Mouse (Mus musculus) gastrocnemius, postnatal 14 days (tissue): ENCODE measurements at regions not wholly inside any gene's neighbourhood (a gene's known extent, or its start where the extent isn't known, plus 50 kb on each side); places are given as distances from the start of the nearest gene placed in this dataset.

ENCODE experiments used
- DNase-seq: peaks from one replicate; pipeline ENCODE4 v3.0.0; 2021; ENCODE audit warnings: mixed read lengths
- intact Hi-C: fragments of 180-260 bp; cut with DNase I; formaldehyde crosslinking; loops from one replicate; pipeline ENCODE4 v1.15.1; 2025; ENCODE audit warnings: low total_unique reads

DNA sequence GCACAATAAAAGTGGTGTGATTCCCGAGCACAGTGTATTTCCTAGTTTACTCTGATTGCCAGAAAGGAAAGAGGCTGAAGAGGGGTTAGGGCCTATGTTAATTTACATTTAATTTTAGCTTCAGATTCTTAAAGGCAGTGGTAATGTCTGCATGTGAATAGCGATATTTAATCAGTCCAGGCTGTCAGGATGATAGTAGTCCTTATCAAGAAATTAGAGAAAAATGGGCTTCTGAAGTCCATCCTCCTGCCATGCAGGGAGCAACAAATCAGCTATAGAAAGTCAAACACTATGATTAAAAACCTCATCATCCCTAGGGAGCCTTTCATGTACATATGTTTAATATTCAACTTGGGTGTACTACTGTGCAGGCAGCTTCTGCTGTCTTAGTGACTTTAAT is 422.7 kb upstream of the Gje1 start:
- DNase-seq = no peak
- intact Hi-C loops = no loop called here
